Mouse (Mus musculus) lung, adult 2 months (tissue): ENCODE measurements around the gene 4930568D16Rik. TPM values are rescaled to one million over a fixed set of nuclear protein-coding genes. Genes with fewer than 3 reads are reported as not detected.

Source experiments
- DNase-seq: peaks from one replicate; pipeline ENCODE4 v3.0.0; 2022
- H3K4me1 ChIP-seq: fragments of 200-500 bp; 2 replicates; pipeline ENCODE4 v1.6.1; 2011; ENCODE audit warnings: low read length; ENCODE audit not compliant: control insufficient read depth, insufficient read depth
- H3K4me3 ChIP-seq: fragments of 200-500 bp; replicated peaks from 2 replicates; pipeline ENCODE3; 2011; ENCODE audit warnings: low read depth, mild to moderate bottlenecking, control low read depth, low read length; ENCODE audit errors: extremely low read depth
- CTCF ChIP-seq: fragments of 200-500 bp; IDR thresholded peaks from 2 replicates; pipeline ENCODE4 v1.5.1; 2011; ENCODE audit warnings: mild to moderate bottlenecking, low read length, control low read depth; ENCODE audit not compliant: insufficient read depth
- POLR2A ChIP-seq: fragments of 200-500 bp; IDR thresholded peaks from 2 replicates; pipeline ENCODE4 v1.6.1; 2011; ENCODE audit warnings: low read depth, mild to moderate bottlenecking, control low read depth, low read length, borderline replicate concordance; ENCODE audit errors: extremely low read depth
- WGBS: fragments of 180-500 bp; shearing (Covaris S2); methylation state at CpG from one replicate; pipeline ENCODE4 v1.1.7; 2018; 5-methylcytosine and 5-hydroxymethylcytosine counted together
- polyA plus RNA-seq: library from polyadenylated mRNA; depleted of rRNA; stranded (reverse); fragments of >200 nt; gene quantifications from 2 replicates; pipeline ENCODE4 v1.2.3, GENCODE M21; 2012

Gene 4930568D16Rik
- polyA plus RNA-seq, 1 experiment, result not detected

- WGBS, result 77% methylated on average over 1 of the region's 1 CpGs
- no peak overlapping the region for H3K4me3 ChIP-seq
- DNase-seq, result no peak
- TF ChIP-seq POLR2A (no peak), CTCF (no peak)
- no peaks in the 10 kb centered on the region for H3K4me1 ChIP-seq
Measured at GRCm38 (mm10) chr2:35406611-35407010, 39.1 kb upstream of the 4930568D16Rik start.

- no peak for TF ChIP-seq CTCF
- 78% methylated on average over 16 of the region's 16 CpGs for WGBS
- H3K4me3 ChIP-seq, result no peak overlapping the region
- 0 out of 2 replicates have a peak, but pooled peaks cover 4% of the 10 kb centered on the region for H3K4me1 ChIP-seq
- DNase-seq, result no peak
Measured at GRCm38 (mm10) chr2:35402391-35402790, 34.9 kb upstream of the 4930568D16Rik start.

DNA sequence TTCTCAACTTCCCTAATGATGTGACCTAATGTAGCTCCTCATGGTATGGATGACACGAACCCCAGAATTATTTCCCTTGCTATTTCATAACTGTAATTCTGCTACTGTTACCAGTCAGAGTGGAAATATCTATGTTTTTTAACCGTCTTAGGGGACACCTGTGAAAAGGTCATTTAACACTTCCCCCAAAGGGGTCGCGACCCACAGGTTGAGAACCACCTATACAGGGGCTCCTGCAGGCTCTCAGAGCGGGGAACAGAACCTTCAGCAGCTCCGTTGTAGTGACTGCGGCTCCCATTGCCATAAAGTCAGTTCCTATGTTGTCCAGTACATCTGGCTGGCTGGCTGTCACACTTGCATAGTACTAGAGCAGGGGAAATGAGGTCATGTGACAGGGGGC, 33.2 kb upstream of the 4930568D16Rik start:
- 87% methylated on average over 7 of the region's 7 CpGs for WGBS

GRCm38 (mm10) chr2:35398184-35398828, 30.8 kb upstream of the 4930568D16Rik start:
- Histone ChIP-seq H3K4me3 (no peak overlapping the region), H3K4me1 (0 out of 2 replicates have a peak, but pooled peaks cover 4% of the 10 kb centered on the region)
- TF ChIP-seq POLR2A, result no peak
- TF ChIP-seq CTCF, result no peak
- WGBS, result 62% methylated on average over 6 of the region's 6 CpGs
- no peak for DNase-seq

More for the DNA sequence above, 33.2 kb upstream of the 4930568D16Rik start:
- TF ChIP-seq POLR2A (no peak), CTCF (no peak)
- H3K4me1 ChIP-seq, result 0 out of 2 replicates have a peak, but pooled peaks cover 4% of the 10 kb centered on the region
- no peak overlapping the region for H3K4me3 ChIP-seq
- DNase-seq, result no peak

GRCm38 (mm10) chr2:35397590-35398173, 30.2 kb upstream of the 4930568D16Rik start:
- Histone ChIP-seq H3K4me3 (no peak overlapping the region), H3K4me1 (0 out of 2 replicates have a peak, but pooled peaks cover 4% of the 10 kb centered on the region)
- TF ChIP-seq CTCF (peak; percentile 57), POLR2A (no peak)
- WGBS, result 35% methylated on average over 11 of the region's 11 CpGs
- DNase-seq, result peak; percentile 54

DNA sequence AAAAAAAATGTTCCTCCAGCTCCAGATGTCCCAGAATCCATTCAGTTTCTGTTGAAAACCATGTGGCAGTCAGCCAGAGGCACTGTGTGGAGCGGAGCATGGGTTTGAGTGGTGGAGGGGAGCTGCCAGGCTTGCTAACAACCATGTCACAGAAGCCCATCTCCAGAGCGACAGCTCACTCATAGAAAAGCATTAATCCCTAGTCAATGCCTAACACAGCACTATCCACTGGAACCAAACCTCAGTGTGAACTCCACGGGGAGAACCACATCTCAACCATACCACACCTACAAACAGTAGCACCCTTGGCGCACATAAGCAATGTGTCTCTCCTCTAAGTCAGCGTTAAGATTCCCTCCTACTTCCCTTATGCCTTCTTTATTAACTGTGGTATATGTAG, 29.6 kb upstream of the 4930568D16Rik start, which contains the start of gene 4930402F06Rik:
4930402F06Rik (minus strand) TSS at position 80 of the 400 bp plus-strand sequence.
- TF ChIP-seq CTCF (no peak), POLR2A (no peak)
- 0 out of 2 replicates have a peak, but pooled peaks cover 4% of the 10 kb centered on the region for H3K4me1 ChIP-seq
- no peak for DNase-seq
- WGBS, result 54% methylated on average over 5 of the region's 5 CpGs
- no peak within 1 kb of the TSS for H3K4me3 ChIP-seq

DNA sequence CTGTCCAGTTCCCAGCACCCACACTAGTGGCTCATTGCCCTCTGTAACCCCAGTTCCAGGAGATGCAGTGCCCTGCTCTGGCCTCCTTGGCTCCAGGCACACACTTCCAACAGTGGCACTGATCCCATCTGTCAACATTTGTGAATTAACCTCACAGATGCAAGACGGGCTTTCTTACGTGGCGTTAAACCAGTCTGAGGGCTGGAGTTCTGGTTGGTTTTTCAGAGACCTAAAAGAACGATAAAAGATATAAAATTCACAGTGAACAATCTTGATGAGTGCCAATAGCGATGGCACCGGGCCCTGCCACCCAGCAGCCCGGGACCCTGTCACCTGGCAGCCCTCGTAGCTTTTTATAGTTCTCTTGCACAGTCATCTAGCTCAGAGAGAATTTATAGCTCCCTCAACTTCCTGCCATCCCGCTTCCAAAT, 17.9 kb upstream of the 4930568D16Rik start:
- H3K4me1 ChIP-seq, result no peaks in the 10 kb centered on the region
- no peak overlapping the region for H3K4me3 ChIP-seq
- DNase-seq, result no peak
- 55% methylated on average over 9 of the region's 9 CpGs for WGBS
- TF ChIP-seq POLR2A (no peak), CTCF (no peak)

GRCm38 (mm10) chr2:35379306-35379705, 11.8 kb upstream of the 4930568D16Rik start:
- no peak for TF ChIP-seq POLR2A
- Histone ChIP-seq H3K4me3 (no peak overlapping the region), H3K4me1 (no peaks in the 10 kb centered on the region)
- 66% methylated on average over 9 of the region's 9 CpGs for WGBS
- DNase-seq, result no peak

DNA sequence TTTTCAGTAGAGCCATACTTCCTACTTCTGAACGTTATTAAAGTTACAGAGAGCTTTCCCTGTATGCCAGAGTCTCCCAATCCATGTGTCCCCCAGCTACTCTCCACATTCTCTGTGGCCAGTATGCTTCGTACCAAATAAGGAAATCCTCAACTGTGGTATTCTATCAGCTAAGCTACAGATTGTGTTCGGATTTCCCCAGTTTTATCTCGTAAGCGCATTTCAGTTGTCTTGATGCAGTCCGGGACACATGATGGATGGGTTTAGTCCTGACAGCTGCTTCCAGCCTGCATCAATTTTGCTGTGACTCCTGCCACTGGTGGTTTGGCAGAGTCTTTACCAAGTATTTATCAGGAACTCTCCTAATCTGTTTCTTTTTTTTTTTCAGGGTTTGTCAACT, 10.1 kb upstream of the 4930568D16Rik start:
- H3K4me3 ChIP-seq, result no peak overlapping the region
- no peak for DNase-seq
- TF ChIP-seq POLR2A (no peak), CTCF (no peak)
- no peaks in the 10 kb centered on the region for H3K4me1 ChIP-seq
- 19% methylated on average over 6 of the region's 6 CpGs for WGBS

- no peak for DNase-seq
- Histone ChIP-seq H3K4me3 (no peak overlapping the region), H3K4me1 (no peaks in the 10 kb centered on the region)
- TF ChIP-seq CTCF, result peak; percentile 56
- no peak for TF ChIP-seq POLR2A
- 21% methylated on average over 3 of the region's 3 CpGs for WGBS
Measured at GRCm38 (mm10) chr2:35373003-35373402, 5.5 kb upstream of the 4930568D16Rik start.
